8 mouse cellular contexts compared by ENCODE assay signal in the genomic region with DNA sequence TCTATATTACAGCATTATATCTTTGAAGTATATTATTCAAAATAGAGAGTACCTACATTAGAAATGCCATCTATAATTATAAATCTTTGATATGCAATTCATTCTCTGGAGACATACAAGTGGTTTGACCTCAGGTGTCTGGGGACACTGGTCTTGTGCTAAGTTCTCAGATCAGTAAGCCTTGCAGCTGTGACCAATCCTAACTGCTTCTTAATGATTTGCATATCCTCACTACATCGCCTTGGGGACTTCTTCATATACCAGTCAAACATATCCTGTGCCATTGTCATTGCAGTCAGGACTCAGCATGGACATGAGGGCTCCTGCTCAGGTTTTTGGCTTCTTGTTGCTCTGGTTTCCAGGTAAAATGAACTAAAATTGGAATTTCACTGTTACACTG.
DNase-seq lines count a peak whose midpoint lies in the region; ATAC-seq and TF ChIP-seq lines count a peak whose summit lies in the region.
"Not testable (repeated sequence)": the region's sequence is repeated elsewhere in the genome, so short reads cannot be mapped to it uniquely, and the experiment has no call there.

No protein-coding gene starts in this region.

- not testable (repeated sequence) for H3K4me2 ChIP-seq in CH12.LX (ENCODE audit: insufficient read depth, low read depth, poor library complexity, severe bottlenecking); midbrain, embryonic 11.5 days; midbrain, embryonic 14.5 days (ENCODE audit: low read length)

- H3K36me3 ChIP-seq in CH12.LX (replicated peaks in 1 of 2; ENCODE audit: control insufficient read depth in 1 of 2, insufficient read depth in 1 of 2, low read length in 1 of 2); midbrain, embryonic 11.5 days (ENCODE audit: control insufficient read depth, insufficient read depth, low read length); midbrain, embryonic 14.5 days (ENCODE audit: control insufficient read depth, insufficient read depth, low read length); splenic B cell, adult 2 months (ENCODE audit: control insufficient read depth, insufficient read depth, low read length, poor library complexity, severe bottlenecking): not testable (repeated sequence)

- not testable (repeated sequence) for H3K27me3 ChIP-seq in CH12.LX (replicated peaks); midbrain, embryonic 11.5 days (ENCODE audit: control insufficient read depth, insufficient read depth, low read length); midbrain, embryonic 14.5 days (ENCODE audit: control insufficient read depth, insufficient read depth, low read length); splenic B cell, adult 2 months (ENCODE audit: control insufficient read depth, insufficient read depth, low read length, poor library complexity, severe bottlenecking)

- ATAC-seq in midbrain, embryonic 11.5 days (ENCODE audit: low FRiP score), result 0 out of 2 replicates have a peak, but pooled peaks have one; percentile 42
- peak; percentile 40; the same call in 1 of the 2 replicates for ATAC-seq in midbrain, embryonic 14.5 days (ENCODE audit: low FRiP score, low TSS enrichment)

- DNase-seq in A20 (ENCODE audit: low read depth, low spot score), result peak; percentile 22
- DNase-seq in B cell, adult 2 months, result peak; percentile 37 to 43
- peak; percentile 65 for DNase-seq in CH12.LX (ENCODE audit: extremely low read depth)
- DNase-seq in midbrain, embryonic 11.5 days (ENCODE audit: low spot score, missing footprints); midbrain, embryonic 14.5 days: not testable (repeated sequence)
- peak; percentile 9 for DNase-seq in retina, embryonic 14.5 days (ENCODE audit: low spot score)
- peak; percentile 39 for DNase-seq in spleen, postnatal 36 days (ENCODE audit: low spot score in 2 of 2)
- peak; percentile 52 for DNase-seq in splenic B cell, adult 2 months (ENCODE audit: low read depth, low spot score)

- not testable (repeated sequence) for TF ChIP-seq POLR2A in CH12.LX (IDR thresholded peaks at IDR 0.05; ENCODE audit: low read depth, low read length)

- TF ChIP-seq CTCF in CH12.LX (conservative IDR thresholded peaks at IDR 0.05 in 1 of 2, IDR thresholded peaks at IDR 0.05 in 1 of 2; ENCODE audit: low read depth in 2 of 2, low read length in 2 of 2), result not testable (repeated sequence)

- in situ Hi-C loops in CH12.LX (cut with MboI; ENCODE audit: low pct_ligation_motif_present, low pct_unique_long_range_greater_than_20kb, low sequenced_read_pairs), result not testable (repeated sequence)

- H3K27ac ChIP-seq in CH12.LX (ENCODE audit: insufficient read depth, low read depth); midbrain, embryonic 11.5 days (ENCODE audit: low read depth, low read length); midbrain, embryonic 14.5 days (replicated peaks; ENCODE audit: low read depth, low read length): not testable (repeated sequence)

- not testable (repeated sequence) for H3K9me3 ChIP-seq in CH12.LX (replicated peaks; ENCODE audit: low read length); midbrain, embryonic 11.5 days (ENCODE audit: control insufficient read depth, low read length); midbrain, embryonic 14.5 days (ENCODE audit: control insufficient read depth, low read length)

- H3K4me3 ChIP-seq in CH12.LX (replicated peaks in 1 of 3; ENCODE audit: low read depth in 2 of 3, low read length in 2 of 3, poor library complexity in 1 of 3); midbrain, embryonic 11.5 days (ENCODE audit: low read depth, low read length); midbrain, embryonic 14.5 days (replicated peaks; ENCODE audit: low read depth, low read length): not testable (repeated sequence)

- not testable (repeated sequence) for H3K79me2 ChIP-seq in CH12.LX (replicated peaks; ENCODE audit: control insufficient read depth, extremely low read depth, insufficient read depth, poor library complexity, severe bottlenecking)

- not testable (repeated sequence) for TF ChIP-seq EP300 in CH12.LX (IDR thresholded peaks at IDR 0.05; ENCODE audit: low read length)

- peaks cover 0 to 11% of the 10 kb centered on the region in 2 experiments; a peak in 1 of 4 replicates for H3K4me1 ChIP-seq in CH12.LX (ENCODE audit: control insufficient read depth in 1 of 2, insufficient read depth in 2 of 2)
- H3K4me1 ChIP-seq in midbrain, embryonic 11.5 days (ENCODE audit: control insufficient read depth, insufficient read depth, low read length); midbrain, embryonic 14.5 days (ENCODE audit: control insufficient read depth, insufficient read depth, low read length): not testable (repeated sequence)

- 86% methylated on average over 1 of the region's 1 CpGs for whole genome bisulfite sequencing in midbrain, embryonic 11.5 days
- WGBS in midbrain, embryonic 14.5 days, result 74% methylated on average over 1 of the region's 1 CpGs

- H3K9ac ChIP-seq in CH12.LX (ENCODE audit: insufficient read depth, low read depth); midbrain, embryonic 11.5 days (ENCODE audit: low read length); midbrain, embryonic 14.5 days (replicated peaks; ENCODE audit: low read length): not testable (repeated sequence)

- TF ChIP-seq RAD21 in CH12.LX (IDR thresholded peaks at IDR 0.05; ENCODE audit: low read depth, low read length), result not testable (repeated sequence)

- dilution Hi-C loops in CH12.LX (cut with MboI; ENCODE audit: extremely low pct_ligation_motif_present, extremely low pct_unique_long_range_greater_than_20kb, low sequenced_read_pairs), result not testable (repeated sequence)

TF ChIP-seq in CH12.LX, 34 proteins besides CTCF, POLR2A, EP300 and RAD21:
- TF ChIP-seq BHLHE40 (IDR thresholded peaks at IDR 0.05; ENCODE audit: low read depth, low read length), result peak; percentile 38; the same call in 1 of the 2 replicates
